Mouse (Mus musculus): Measurements from ENCODE around the gene Tmtc1. TPM values are rescaled to one million over a fixed set of nuclear protein-coding genes. Genes with fewer than 3 reads are reported as not detected.

Tmtc1 gene
- total RNA-seq, 2 experiments from 2014 or later: 90.6 to 92.3 TPM

DNA sequence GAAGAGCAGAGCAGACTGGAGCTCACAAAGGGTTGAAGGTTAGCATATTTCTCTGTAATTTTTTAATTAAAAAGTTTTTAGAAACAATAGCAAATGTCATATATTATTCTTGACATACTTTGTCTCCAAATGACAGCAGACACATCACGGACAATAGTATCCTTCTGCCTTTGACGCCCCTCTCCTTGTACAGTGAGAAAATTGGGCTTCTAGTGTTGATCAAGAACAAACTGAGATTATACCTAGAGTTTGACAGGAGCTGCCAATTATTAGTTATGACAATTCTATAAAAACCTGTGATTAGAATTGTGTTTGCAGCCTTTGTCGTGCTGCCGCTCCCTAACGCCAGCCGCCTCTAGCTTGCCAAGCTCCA lies 183.5 kb downstream of the Tmtc1 start:
- DNase-seq (ENCODE audit: low spot score): no peak
- intact Hi-C loops (cut with DNase I): no loop called here

DNA sequence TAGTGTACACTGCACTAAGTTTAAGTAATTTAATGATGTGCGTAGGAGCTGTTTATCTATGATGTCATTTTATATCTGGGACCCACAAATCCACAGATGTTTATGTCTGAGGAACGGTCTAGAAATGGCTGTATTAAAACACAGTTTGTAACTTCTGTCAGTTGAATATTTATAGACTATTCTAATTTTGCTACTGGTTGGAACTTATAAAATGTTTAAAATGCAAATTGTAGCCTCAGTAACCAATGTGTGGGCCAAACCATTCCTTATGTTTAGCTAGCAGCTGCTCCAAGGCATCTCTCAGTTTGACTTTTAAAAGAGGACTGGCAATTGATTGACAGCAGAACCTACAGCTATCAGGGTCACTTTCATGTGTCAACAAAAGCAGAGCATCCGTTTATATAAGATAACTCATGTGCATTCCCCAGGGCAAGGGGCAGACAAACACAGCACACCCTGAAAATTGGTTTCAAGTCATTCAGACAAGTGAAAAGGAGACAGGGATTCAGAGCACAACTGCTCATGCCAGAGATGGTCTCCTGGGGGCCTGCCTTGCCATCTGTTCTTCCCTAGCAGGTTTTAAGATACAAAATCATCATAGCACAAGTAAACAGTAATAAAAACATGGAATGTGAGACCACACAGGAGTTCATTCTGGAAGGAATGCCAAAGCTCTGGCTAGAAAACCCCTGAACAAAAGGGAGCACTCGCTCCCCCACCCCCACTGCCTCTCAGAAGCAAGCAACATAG lies 184.0 kb downstream of the Tmtc1 start:
- no peak for DNase-seq (ENCODE audit: low spot score)
- intact Hi-C loops (cut with DNase I): loop anchor here (10.0 kb wide), 1 partner anchor 185 kb away; the partner anchor contains the start of gene Tmtc1

DNA sequence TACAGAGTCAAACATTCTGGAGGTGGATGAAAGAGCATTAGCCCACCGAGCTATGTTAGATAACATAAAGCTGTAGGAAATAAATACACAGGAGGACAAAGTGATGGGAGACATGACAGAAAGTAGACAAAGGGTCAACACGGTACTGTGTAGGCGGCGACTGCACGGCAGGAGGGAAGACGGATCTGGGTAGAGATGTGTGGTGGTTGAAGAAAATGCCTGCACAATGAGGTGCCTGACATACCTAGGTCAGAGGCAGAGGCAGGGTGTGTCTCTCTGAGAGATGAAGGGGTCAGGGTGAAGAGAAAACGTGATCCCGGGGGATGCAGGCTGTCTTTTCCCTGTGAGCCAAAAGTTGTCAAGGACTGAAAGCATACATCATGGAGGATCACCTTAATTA lies 185.1 kb downstream of the Tmtc1 start:
- intact Hi-C loops (cut with DNase I): loop anchor here (10.0 kb wide), 1 partner anchor 186 kb away; the partner anchor contains the start of gene Tmtc1
- no peak for DNase-seq (ENCODE audit: low spot score)

DNA sequence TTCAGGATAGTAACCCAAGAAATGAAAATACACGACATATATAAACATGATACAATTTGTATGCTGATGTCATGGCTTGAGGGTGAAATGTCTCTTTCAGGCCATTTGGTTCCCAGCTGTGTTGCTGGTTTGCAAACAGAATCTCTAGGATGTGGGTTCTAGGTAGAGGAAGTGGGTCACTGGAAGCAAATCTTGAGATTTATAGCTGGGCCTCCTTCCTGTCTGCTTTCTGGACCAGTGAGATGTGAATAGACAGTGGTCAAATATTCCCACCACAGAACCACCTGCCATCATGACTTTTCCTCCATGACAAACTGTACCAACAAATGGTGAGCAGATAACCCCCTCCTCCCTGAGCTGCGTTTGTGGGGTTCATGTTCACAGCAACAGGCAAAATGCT lies 186.4 kb downstream of the Tmtc1 start:
- DNase-seq (ENCODE audit: low spot score): no peak
- intact Hi-C loops (cut with DNase I): loop anchor here (10.0 kb wide), 1 partner anchor 187 kb away; the partner anchor contains the start of gene Tmtc1

DNA sequence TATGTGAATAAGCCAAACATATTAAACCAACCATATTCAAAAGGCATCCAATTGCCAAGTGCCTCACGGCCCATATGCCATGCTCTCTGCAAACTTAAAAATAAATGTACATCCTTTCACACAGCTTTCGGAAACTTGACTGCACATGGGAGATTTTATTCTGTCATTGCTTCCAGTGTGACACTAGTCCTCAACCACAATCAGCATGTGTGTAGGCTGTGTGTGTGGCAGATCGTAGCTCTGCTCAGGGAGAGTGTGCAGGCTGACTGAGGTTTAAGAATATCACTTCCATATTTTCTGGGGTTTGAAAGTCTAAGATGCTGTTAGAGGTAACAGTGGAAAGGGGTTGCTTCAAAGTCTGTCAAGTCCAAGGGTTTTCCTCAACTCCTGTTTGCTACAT lies 188.1 kb downstream of the Tmtc1 start:
- DNase-seq (ENCODE audit: low spot score): no peak
- intact Hi-C loops (cut with DNase I): loop anchor here (10.0 kb wide), 1 partner anchor 189 kb away; the partner anchor contains the start of gene Tmtc1

DNA sequence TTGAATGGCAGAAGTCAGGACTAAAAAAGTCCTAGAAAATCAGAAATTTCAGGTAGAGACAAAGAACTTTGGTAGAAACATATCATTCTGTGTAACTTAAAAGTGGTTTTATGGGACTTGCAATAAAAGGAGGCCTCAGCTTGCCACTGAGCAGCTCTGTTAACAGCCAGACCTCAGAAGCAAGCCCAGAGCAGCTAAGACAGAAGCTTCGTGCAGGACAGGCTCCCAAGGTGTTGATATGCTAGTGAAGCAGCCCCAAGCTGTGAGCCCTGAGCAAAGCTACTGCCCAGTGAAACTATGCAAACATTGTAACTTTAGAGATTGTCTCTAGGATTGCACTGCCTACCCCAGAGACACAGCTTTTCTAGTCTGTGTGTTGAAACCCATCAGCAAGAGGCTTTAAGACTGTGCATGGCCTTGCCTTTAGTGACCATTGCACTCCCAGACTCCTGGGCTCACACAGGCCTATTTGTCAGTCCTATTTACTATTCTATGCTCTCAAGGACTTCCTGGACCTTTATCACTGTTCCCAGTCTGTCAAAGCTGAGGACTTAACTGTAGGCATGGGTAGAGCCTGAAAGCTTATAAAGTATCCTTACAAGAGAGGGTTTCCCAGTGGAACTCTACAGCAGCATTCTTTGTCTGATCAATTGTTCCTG lies 188.7 kb downstream of the Tmtc1 start:
- no peak for DNase-seq (ENCODE audit: low spot score)
- intact Hi-C loops (cut with DNase I): loop anchor here (10.0 kb wide), 1 partner anchor 189 kb away; the partner anchor contains the start of gene Tmtc1

DNA sequence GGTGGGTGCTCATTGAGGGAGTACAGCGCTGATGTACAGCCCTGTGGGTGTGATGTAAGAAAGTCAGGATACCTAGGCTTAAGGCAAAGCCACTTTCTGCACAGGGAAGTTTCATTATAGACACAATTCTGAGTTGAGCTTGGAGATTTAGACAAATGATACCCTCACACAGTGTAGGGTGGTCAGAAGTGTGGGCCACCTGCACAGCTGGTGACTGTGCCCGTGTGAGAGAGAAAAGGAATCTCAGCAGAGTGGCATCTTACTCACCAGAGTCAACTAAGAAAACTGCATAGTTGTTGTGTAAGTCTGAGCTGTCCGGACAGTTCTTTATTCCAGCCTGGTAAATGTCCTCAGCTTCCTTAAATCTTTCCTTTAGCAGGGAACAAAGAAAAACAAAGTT lies 195.0 kb downstream of the Tmtc1 start:
- intact Hi-C loops (cut with DNase I): loop anchor here (5.0 kb wide), 2 partner anchors 438 to 503 kb away; no protein-coding TSS in a partner anchor
- no peak for DNase-seq (ENCODE audit: low spot score)

DNA sequence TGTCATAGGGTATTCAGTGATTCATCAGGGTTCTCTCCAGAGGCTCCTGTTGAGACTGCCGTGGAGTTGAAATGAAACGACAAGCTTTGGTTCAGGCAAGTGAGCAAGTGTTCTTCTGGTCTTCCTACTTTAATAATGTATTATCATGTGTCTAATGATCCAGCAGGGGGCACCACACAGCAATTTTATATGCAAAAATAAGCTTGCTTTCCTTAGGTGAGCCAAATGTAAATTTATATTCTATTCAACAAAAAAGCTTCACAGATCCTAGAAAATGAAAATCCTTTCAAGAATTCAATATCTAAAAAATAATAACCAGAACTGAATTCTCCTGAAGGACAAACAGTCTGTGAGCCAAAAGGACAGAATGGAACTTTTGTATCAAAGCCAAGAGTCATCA lies 195.6 kb downstream of the Tmtc1 start:
- intact Hi-C loops (cut with DNase I): loop anchor here (5.0 kb wide), 2 partner anchors 439 to 504 kb away; no protein-coding TSS in a partner anchor
- no peak for DNase-seq (ENCODE audit: low spot score)

DNA sequence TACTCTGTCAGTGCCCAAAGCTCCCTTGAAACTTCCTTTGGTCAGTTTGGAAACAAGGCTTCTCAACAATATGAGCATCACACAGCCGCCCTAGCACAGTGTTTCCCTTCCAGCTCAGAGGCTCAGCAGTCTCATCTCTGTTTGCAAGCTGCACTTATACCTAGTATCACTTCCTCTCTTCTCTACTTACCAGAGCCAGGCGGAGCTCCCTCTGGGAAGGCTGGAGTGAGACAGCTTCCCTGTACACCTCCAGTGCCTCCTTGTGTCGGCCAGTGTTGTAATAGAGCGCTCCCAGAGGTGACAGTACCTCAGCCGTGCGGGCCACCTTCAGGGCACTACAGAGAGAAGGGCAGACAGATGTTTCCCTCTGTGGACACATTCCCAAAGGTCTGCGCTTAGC lies 197.6 kb downstream of the Tmtc1 start:
- no peak for DNase-seq (ENCODE audit: low spot score)
- intact Hi-C loops (cut with DNase I): loop anchor here (5.0 kb wide), 2 partner anchors 441 to 506 kb away; no protein-coding TSS in a partner anchor

DNA sequence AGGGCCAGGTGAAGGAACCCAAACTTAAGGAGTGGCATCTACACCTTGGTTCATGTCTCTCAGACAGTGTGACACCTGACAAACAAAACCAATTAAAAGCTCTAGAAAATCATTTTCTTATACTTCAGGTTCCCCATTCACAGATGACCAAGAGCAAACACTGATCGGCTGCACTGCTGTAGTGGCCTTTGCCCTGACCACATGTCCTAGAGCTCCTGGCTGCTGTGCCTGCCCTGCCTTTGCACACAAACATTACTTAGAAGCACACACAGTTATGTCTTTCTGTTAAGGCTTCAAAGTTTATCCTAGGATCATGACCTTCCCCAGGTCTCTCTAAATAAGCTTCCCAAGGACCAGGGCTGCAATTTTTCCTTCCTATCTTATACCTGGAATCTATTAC lies 199.4 kb downstream of the Tmtc1 start:
- DNase-seq (ENCODE audit: low spot score): no peak
- intact Hi-C loops (cut with DNase I): loop anchor here (5.0 kb wide), 2 partner anchors 442 to 507 kb away; no protein-coding TSS in a partner anchor

DNA sequence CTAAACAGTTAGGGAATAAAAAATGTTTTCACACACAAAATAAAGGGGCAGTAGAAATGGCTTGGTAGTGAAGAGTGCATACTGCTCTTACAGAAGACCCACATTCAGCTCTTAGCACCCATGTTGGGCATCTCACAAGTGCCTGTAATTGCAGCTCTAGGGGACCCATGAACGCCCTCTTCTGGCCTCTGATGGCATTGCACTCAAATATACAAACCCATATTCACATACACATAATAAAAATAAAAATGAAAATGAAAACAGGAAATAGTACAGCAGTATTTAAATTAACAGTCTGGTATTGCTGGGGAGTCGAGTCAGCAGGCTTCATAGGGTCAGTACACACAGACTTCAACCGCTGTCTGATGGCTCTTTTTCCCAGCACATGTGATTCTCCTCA lies 201.9 kb downstream of the Tmtc1 start:
- no peak for DNase-seq (ENCODE audit: low spot score)
- intact Hi-C loops (cut with DNase I): no loop called here

DNA sequence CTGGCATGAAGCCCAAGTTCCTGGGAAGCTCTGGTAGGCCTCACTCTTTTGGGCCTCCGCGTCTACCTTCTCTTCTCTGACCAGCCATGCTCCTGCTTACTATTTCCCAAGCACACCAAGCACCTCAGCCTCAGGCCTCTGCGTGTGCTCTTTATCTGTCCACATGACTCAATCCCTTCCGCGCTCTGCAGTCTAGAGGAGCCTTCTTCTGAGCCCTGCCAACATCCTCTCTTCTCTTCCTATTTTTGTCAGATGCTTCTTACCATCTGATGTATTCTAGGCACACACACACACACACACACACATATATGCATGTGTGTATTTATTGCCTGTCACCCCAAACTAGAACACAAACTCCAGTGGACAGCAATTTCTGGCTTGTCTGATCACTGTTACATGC lies 202.5 kb downstream of the Tmtc1 start:
- intact Hi-C loops (cut with DNase I): no loop called here
- DNase-seq (ENCODE audit: low spot score): no peak

DNA sequence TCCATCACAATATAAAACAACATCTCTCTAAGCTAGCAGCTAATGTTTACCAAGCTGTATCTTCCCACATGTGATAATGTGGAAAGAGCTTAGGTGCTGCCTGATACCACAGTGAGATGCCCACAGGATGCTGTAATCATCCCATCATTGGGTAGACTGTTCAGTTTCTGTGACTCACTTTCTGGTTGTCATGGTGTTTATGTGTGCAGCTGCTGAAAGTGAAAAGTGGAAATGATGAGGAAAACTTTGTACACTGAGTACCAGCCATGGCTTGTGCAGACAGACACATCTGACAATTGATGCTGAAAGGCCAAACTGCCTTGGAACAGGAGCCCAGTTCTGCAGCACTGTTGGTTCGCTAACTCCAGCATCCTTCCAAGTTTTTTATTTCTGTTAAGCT lies 204.9 kb downstream of the Tmtc1 start:
- DNase-seq (ENCODE audit: low spot score): no peak
- intact Hi-C loops (cut with DNase I): no loop called here

DNA sequence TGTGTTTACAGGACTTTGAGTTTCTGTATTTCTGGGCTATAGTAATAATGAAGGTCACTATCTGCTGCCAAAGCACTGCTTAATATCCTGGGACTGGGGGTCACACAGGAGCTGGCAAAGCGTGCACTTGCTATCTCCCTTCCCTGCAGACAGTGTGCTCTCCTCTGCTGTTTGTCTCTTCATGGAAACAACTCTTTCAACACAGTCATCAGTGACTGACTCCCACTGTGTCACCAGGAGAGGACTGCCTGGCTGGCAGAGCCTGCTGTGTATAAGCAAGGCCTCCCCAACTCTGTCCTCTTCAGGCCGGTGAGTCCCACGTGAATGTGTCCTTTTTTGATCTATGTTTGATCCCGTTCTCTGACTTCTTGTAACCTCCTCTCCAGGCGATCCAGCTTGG lies 206.7 kb downstream of the Tmtc1 start:
- intact Hi-C loops (cut with DNase I): no loop called here
- DNase-seq (ENCODE audit: low spot score): no peak

DNA sequence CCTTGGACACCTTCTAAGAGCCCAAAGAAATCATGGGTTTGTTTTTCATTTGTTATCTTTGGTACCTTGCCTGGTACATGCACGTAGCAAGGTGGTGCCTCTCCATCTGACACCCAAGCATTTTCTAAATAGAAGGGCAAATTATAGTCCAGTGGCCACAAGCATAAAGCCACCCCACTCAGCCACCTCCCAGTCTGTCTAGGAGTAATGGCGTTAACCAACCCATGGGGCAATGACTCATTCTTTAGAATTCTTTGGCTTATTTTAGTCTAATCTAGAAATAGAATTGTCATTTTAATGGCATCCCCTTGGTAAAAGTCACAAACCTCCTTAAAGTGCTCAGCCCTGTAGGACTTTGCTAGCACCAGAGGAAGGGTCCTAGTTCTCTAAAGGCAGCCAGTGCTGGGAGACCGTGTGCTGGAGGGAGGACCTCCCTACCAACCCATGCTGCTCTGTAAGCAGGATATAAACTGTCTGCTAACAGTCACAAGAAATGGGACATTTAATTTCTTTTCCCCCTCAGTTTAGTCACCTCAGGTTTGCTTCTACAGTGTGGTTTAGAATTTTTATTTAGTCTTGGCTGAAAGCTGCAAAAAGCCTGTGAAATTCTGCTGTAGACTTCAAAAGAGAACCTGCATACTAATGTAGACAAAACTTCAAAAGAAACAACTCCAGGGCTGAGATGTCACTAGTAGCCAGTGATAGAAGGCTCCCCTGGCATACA lies 209.9 kb downstream of the Tmtc1 start:
- intact Hi-C loops (cut with DNase I): no loop called here
- DNase-seq (ENCODE audit: low spot score): no peak

DNA sequence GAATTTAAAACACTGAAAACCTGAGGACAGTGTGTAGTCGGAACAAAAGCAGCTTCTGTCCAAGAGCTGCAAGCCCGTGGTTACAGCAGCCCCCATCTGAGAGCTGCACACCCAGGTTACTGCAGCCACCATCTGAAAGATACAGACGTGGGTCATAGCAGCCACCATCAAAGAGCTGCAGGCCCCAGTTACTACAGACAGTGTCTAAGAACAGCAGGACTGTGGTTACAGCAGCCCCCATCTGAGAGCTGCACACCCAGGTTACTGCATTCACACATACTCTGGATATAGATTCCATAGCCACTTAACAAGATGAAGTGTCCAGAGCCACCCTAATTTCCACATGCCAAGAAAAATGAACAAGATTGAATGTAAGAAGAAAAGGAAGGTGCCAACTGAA lies 216.6 kb downstream of the Tmtc1 start:
- intact Hi-C loops (cut with DNase I): no loop called here
- DNase-seq (ENCODE audit: low spot score): no peak

DNA sequence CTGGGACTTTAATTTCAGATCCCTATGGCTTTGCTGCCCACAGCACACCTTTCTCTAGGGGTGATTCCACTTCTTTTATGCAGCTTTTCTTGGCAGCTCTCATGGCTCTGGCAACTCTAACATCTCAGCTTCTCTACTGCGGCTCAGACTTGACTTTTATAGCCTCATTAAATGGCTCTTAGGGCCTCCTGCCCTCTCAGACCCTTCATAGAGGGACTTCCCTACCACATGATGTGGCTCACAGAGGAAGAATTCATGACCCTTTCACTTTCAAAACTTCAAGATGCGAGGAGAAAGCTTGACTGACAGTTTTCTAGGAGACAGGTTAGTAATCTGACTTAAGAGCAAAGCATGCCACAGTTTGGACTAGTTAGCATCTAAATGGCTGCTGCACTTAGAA lies 221.5 kb downstream of the Tmtc1 start:
- intact Hi-C loops (cut with DNase I): no loop called here
- DNase-seq (ENCODE audit: low spot score): no peak

DNA sequence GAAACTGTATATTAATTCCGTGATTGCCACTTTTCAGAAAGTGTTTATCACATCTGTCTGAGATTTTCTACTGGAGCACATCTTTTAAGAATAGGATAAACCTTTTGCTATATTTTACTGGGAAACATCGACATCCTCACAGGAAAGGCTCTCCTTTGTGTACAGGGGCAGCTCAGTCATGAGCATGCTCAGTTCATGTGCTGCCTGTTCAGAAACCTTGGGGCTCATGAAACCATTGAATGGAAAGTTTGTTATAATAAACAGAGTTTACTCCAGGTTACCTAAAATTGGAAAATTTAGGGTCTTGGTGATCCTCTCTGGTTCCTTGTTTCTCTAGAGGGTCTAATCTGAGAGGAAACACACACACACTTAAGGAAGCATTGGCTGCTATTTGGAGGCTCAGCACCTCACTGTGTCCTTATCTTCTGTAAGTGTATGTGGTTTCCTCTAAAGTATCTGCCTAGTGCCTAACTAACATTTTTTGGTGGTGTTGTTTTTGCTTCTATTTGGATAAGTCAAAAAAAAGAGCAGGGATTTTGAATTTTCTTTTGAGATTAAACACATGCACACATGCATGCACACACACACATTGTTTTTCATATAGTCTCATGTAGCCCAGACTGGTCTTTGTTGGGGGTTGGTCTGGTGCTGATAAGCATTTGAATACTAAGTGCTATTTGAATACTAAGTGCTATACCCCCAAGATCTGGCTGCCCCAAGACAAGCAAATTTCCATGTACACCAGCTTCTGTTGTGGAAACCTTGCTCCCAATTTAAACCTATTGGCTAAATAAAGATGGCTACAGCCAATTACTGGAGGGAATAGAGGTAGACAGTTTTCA lies 225.7 kb downstream of the Tmtc1 start:
- intact Hi-C loops (cut with DNase I): loop anchor here (5.0 kb wide), 1 partner anchor 694 kb away; no protein-coding TSS in a partner anchor
- no peak for DNase-seq (ENCODE audit: low spot score)

DNA sequence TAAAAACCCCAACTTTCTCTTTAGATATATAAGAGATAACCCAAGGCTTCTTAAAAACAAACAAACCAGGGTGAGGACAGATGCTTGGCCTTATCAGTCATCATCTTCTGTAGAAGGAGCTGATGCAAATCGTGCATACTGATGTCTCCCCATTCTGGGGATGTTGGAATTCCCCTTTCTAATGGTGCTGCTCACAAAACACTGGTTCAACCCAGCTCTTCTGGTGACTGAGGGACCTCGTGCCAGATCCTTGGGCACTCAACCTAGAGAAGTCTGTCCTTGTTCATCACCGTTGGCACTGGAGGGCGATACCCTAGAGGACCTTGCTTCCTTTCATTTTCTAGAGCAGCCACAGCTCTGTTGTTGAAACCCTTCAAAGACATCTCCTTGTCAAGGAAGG lies 227.4 kb downstream of the Tmtc1 start:
- intact Hi-C loops (cut with DNase I): loop anchor here (5.0 kb wide), 1 partner anchor 696 kb away; no protein-coding TSS in a partner anchor

More for the DNA sequence above, 227.4 kb downstream of the Tmtc1 start:
- DNase-seq (ENCODE audit: low spot score): no peak
